Mouse (Mus musculus): ENCODE measurements around the gene Sept12. TPM values are rescaled to one million over a fixed set of nuclear protein-coding genes. Genes with fewer than 3 reads are reported as not detected.

The Sept12 gene
- polyA plus RNA-seq, 2 experiments = 0.05 TPM; not detected in 1

DNA sequence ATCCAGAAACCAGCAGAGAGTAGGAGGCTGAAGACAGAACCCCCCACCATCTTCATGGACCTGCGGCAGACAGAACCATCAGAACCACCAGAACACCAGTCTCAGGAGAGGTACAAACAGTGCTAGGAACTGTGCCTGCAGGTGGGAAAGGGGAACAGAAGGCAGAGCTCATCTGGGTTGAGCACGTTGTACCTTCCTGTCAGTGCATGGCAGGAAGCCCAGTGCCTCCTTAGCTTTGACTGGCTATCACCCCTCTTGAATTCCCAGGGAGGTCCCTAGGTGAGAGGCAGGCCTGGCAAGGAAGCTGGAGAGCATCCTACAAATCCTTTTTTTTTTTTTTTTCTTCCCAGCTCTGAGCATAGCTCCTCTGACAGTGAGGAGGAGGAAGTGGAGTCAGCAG lies 21.5 kb downstream of the Sept12 start:
- Histone ChIP-seq H3K9me3 (ENCODE audit: control insufficient read depth, low read length) (no peaks in the 10 kb centered on the region), H3K36me3 (ENCODE audit: control insufficient read depth, insufficient read depth, low read length) (no peaks in the 10 kb centered on the region), H3K4me3 (replicated peaks; ENCODE audit: low read length) (no peak overlapping the region), H3K4me2 (replicated peaks; ENCODE audit: low read depth, low read length, severe bottlenecking) (no peak overlapping the region), H3K27me3 (ENCODE audit: control insufficient read depth, insufficient read depth, low read length) (no peaks in the 10 kb centered on the region), H3K4me1 (ENCODE audit: control insufficient read depth, insufficient read depth, low read length) (no peaks in the 10 kb centered on the region), H3K9ac (ENCODE audit: low read depth, low read length, severe bottlenecking) (no peak overlapping the region), H3K27ac (replicated peaks; ENCODE audit: low read depth, low read length) (no peak overlapping the region)
- no peak for DNase-seq (ENCODE audit: low spot score)
- 78% methylated on average over 2 of the region's 2 CpGs for WGBS
- TF ChIP-seq POLR2A (IDR thresholded peaks at IDR 0.05; ENCODE audit: borderline replicate concordance, extremely low read depth, insufficient read depth, insufficient read length) = no peak
- ATAC-seq (ENCODE audit: low FRiP score, low read depth) = no peak

DNA sequence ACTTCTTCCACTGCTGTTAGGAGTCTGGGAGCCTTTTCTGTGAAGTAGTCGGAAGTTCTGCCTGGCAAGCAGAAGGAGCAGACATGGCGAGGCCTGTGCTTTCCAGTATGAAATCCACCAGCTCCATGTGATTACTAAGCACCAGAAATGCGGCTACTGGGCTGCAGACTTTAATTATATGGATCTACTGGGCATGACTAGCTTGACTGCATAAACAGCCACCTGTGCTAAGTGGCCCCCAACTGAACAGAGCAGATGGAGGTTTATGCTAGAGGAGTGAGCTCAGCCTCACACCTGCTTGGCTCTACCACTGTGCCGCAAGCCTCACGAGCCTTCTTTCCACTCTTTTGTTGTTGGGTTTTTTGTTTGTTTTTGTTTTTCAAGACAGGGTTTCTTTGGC lies 23.1 kb downstream of the Sept12 start:
- H3K36me3 ChIP-seq (ENCODE audit: control insufficient read depth, insufficient read depth, low read length) = no peaks in the 10 kb centered on the region
- no peak for ATAC-seq (ENCODE audit: low FRiP score, low read depth)
- no peak for TF ChIP-seq POLR2A (IDR thresholded peaks at IDR 0.05; ENCODE audit: borderline replicate concordance, extremely low read depth, insufficient read depth, insufficient read length)
- H3K4me2 ChIP-seq (replicated peaks; ENCODE audit: low read depth, low read length, severe bottlenecking) = no peak overlapping the region
- DNase-seq (ENCODE audit: low spot score) = no peak
- no peak overlapping the region for H3K9ac ChIP-seq (ENCODE audit: low read depth, low read length, severe bottlenecking)
- no peak overlapping the region for H3K27ac ChIP-seq (replicated peaks; ENCODE audit: low read depth, low read length)
- WGBS = 76% methylated on average over 5 of the region's 5 CpGs
- no peak overlapping the region for H3K4me3 ChIP-seq (replicated peaks; ENCODE audit: low read length)
- H3K4me1 ChIP-seq (ENCODE audit: control insufficient read depth, insufficient read depth, low read length) = no peaks in the 10 kb centered on the region
- no peaks in the 10 kb centered on the region for H3K27me3 ChIP-seq (ENCODE audit: control insufficient read depth, insufficient read depth, low read length)
- no peaks in the 10 kb centered on the region for H3K9me3 ChIP-seq (ENCODE audit: control insufficient read depth, low read length)

- WGBS = 83% methylated on average over 4 of the region's 4 CpGs
- H3K27me3 ChIP-seq (ENCODE audit: control insufficient read depth, insufficient read depth, low read length) = no peaks in the 10 kb centered on the region
- H3K4me3 ChIP-seq (replicated peaks; ENCODE audit: low read length) = no peak overlapping the region
- no peak overlapping the region for H3K9ac ChIP-seq (ENCODE audit: low read depth, low read length, severe bottlenecking)
- ATAC-seq (ENCODE audit: low FRiP score, low read depth) (no peak), DNase-seq (ENCODE audit: low spot score) (no peak)
- H3K9me3 ChIP-seq (ENCODE audit: control insufficient read depth, low read length) = no peaks in the 10 kb centered on the region
- H3K4me2 ChIP-seq (replicated peaks; ENCODE audit: low read depth, low read length, severe bottlenecking) = no peak overlapping the region
- no peaks in the 10 kb centered on the region for H3K4me1 ChIP-seq (ENCODE audit: control insufficient read depth, insufficient read depth, low read length)
- no peak for TF ChIP-seq POLR2A (IDR thresholded peaks at IDR 0.05; ENCODE audit: borderline replicate concordance, extremely low read depth, insufficient read depth, insufficient read length)
- no peak overlapping the region for H3K27ac ChIP-seq (replicated peaks; ENCODE audit: low read depth, low read length)
- H3K36me3 ChIP-seq (ENCODE audit: control insufficient read depth, insufficient read depth, low read length) = no peaks in the 10 kb centered on the region
These were observed 26.0 kb downstream of the Sept12 start for GRCm38 (mm10) chr16:4971626-4972025.

DNA sequence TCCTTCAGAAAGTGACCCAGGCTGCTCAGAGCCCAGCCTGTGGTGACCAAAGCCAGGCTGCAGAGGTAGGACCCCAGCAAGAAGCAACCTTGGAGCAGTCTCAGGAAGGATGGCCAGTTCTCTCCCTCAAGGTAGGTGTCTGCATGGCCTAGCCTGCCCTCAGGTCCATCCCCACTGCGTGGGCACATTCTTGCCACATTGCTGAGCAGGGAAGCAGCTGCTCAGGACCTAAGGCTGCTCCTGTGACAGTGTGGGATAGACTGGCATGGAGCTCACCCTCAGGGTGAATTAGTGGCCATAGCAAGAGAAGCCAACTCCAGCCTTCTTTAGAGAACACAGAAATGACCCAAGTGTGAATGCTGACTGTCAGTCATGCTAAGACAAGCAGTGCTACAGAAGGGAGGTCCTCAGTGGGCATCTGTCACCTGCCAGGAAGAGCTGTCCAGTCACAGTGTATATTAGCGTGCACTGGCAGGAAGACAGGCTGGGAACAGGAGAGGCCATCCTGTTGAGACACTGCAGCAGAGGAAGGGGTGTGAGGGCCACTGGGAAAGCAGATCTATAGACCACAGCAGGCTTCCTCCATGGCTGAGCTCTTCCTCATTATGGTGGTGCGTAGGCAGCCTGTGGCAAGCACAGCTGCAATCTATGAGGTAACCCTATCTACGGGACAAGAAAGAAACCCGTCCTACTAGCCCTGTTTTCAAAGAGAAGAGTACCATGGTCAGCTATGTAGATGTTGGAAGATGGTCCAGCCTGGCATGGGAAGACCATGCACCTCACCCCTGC lies 28.4 kb downstream of the Sept12 start:
- Histone ChIP-seq H3K9ac (ENCODE audit: low read depth, low read length, severe bottlenecking) (no peak overlapping the region), H3K4me3 (replicated peaks; ENCODE audit: low read length) (no peak overlapping the region), H3K4me2 (replicated peaks; ENCODE audit: low read depth, low read length, severe bottlenecking) (no peak overlapping the region), H3K36me3 (ENCODE audit: control insufficient read depth, insufficient read depth, low read length) (no peaks in the 10 kb centered on the region), H3K27ac (replicated peaks; ENCODE audit: low read depth, low read length) (no peak overlapping the region), H3K9me3 (ENCODE audit: control insufficient read depth, low read length) (no peaks in the 10 kb centered on the region), H3K27me3 (ENCODE audit: control insufficient read depth, insufficient read depth, low read length) (no peaks in the 10 kb centered on the region), H3K4me1 (ENCODE audit: control insufficient read depth, insufficient read depth, low read length) (0 out of 2 replicates have a peak, but pooled peaks cover 2% of the 10 kb centered on the region)
- 84% methylated on average over 5 of the region's 5 CpGs for WGBS
- no peak for DNase-seq (ENCODE audit: low spot score)
- TF ChIP-seq POLR2A (IDR thresholded peaks at IDR 0.05; ENCODE audit: borderline replicate concordance, extremely low read depth, insufficient read depth, insufficient read length) = no peak
- ATAC-seq (ENCODE audit: low FRiP score, low read depth) = no peak

DNA sequence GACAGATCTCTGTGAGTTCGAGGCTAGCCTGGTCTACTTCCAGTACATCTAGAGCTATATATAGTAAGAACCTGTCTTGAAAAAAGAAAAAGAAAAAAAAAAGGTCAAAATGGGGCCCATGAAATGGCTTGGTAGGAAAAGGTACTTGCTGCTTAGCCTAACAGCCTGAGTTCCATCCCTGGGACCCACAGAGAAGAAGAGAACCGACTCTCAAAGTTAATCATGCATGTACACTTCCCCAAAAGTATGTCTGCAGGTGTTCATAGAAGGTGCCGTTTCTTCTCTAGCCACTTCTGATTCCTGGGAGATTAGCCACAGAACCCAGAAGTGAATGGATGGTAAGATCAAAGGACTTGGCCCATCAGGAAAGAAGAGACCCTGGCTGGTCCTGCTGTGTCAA lies 29.2 kb downstream of the Sept12 start:
- 71% methylated on average over 3 of the region's 3 CpGs for WGBS
- DNase-seq (ENCODE audit: low spot score) (no peak), ATAC-seq (ENCODE audit: low FRiP score, low read depth) (no peak)
- peaks cover 3% of the 10 kb centered on the region; the same call in 1 of the 2 replicates for H3K4me1 ChIP-seq (ENCODE audit: control insufficient read depth, insufficient read depth, low read length)
- no peak for TF ChIP-seq POLR2A (IDR thresholded peaks at IDR 0.05; ENCODE audit: borderline replicate concordance, extremely low read depth, insufficient read depth, insufficient read length)
- H3K4me2 ChIP-seq (replicated peaks; ENCODE audit: low read depth, low read length, severe bottlenecking) = no peak overlapping the region
- H3K27me3 ChIP-seq (ENCODE audit: control insufficient read depth, insufficient read depth, low read length) = no peaks in the 10 kb centered on the region
- no peak overlapping the region for H3K4me3 ChIP-seq (replicated peaks; ENCODE audit: low read length)
- no peak overlapping the region for H3K9ac ChIP-seq (ENCODE audit: low read depth, low read length, severe bottlenecking)
- no peak overlapping the region for H3K27ac ChIP-seq (replicated peaks; ENCODE audit: low read depth, low read length)
- H3K36me3 ChIP-seq (ENCODE audit: control insufficient read depth, insufficient read depth, low read length) = no peaks in the 10 kb centered on the region
- H3K9me3 ChIP-seq (ENCODE audit: control insufficient read depth, low read length) = no peaks in the 10 kb centered on the region

All from limb, embryonic 14.5 days (tissue).